Mouse (Mus musculus) heart, postnatal 10 days (tissue): ENCODE data around the gene Ifi44. TPM values are rescaled to one million over a fixed set of nuclear protein-coding genes. Genes with fewer than 3 reads are reported as not detected.

Experiments
- DNase-seq, 2 experiments: peaks; one replicate each; pipeline ENCODE4 v3.0.0; 2021
- intact Hi-C: fragments of 180-260 bp; cut with DNase I; formaldehyde crosslinking; loops from one replicate; pipeline ENCODE4 v1.15.1; 2025
- total RNA-seq, 2 experiments: library from RNA; stranded (reverse); gene quantifications; 2 replicates each; pipeline ENCODE4 v1.2.3; 2021

Ifi44 gene
- under 1 TPM; 0.12 to 0.22 TPM for total RNA-seq

GRCm38 (mm10) chr3:151749737-151750136 is at the start of gene Ifi44:
Gene Ifi44, minus strand, starts transcription at chr3:151749960.
- DNase-seq, result peak; percentile 5 to 7
- intact Hi-C loops, result no loop called here

GRCm38 (mm10) chr3:151788622-151789021 is 38.9 kb upstream of the Ifi44 start:
- no peak for DNase-seq
- intact Hi-C loops, result no loop called here

DNA sequence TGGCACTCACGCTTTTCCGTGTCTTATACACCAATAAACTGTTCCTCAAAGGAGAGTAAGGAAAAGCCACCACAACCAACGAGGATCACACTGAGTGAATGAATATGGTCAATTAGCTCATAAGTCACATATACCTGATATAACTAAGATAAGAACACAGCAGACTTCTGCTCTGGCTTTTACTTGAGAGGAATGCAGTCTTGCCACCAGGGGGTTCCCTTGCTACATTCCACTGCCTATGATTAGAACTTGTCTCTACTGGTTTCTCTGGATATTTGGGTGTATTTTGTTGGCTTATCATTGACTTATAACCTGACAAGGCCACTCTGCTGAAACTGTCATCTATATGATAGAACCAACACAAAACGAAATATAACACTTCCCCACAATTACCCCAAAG is 25.3 kb upstream of the Ifi44 start:
- intact Hi-C loops, result loop anchor here (2.0 kb wide), 1 partner anchor 314 kb away; no protein-coding TSS in a partner anchor
- peak; percentile 12 to 29 for DNase-seq

DNA sequence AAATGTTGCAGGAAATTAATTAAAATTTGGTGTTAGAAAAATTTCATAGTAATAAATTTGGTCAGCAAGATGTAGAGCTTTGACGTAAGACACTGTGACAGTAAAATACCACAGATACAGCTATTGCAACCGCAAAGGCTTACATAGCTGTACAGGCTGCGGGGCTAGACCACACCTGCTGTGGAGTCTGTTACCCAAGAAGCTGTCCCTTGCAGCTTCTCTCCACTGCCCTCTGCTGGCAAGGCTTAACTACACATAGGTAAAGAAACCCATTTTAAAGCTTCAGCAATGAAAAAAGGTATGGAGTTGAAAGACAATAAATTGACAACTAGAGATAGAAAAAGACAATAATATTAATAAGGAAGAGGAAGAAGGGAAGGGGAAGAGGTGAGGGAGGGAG is 21.3 kb upstream of the Ifi44 start:
- DNase-seq, result peak; percentile 36 to 47
- intact Hi-C loops, result loop anchor here (1.0 kb wide), 1 partner anchor 54 kb away; no protein-coding TSS in a partner anchor

DNA sequence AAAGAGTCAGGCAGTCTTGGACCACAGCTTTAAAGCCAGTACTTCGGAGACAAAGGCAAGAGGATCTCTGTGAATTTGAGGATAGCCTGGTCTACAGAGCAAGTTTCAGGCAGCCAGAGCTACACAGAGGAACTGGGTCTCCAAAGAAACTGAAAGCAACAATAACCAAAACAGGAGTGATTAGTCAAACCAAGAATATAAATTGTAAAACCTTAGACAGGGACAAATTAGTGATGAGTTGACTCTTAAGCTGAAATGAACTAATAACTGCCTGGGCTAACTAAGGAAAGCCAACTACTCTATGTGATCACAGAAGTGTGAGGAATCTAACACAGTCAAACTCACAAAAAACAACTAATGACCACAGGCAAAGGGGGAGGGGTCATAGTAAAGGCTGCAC is 1.2 kb downstream of the Ifi44 start:
- DNase-seq, result no peak
- intact Hi-C loops, result no loop called here

GRCm38 (mm10) chr3:151746058-151746457 is 3.7 kb downstream of the Ifi44 start:
- no peak for DNase-seq
- intact Hi-C loops, result no loop called here

- DNase-seq, result no peak
- intact Hi-C loops, result no loop called here
These were observed 7.5 kb downstream of the Ifi44 start for GRCm38 (mm10) chr3:151742223-151742622.

DNA sequence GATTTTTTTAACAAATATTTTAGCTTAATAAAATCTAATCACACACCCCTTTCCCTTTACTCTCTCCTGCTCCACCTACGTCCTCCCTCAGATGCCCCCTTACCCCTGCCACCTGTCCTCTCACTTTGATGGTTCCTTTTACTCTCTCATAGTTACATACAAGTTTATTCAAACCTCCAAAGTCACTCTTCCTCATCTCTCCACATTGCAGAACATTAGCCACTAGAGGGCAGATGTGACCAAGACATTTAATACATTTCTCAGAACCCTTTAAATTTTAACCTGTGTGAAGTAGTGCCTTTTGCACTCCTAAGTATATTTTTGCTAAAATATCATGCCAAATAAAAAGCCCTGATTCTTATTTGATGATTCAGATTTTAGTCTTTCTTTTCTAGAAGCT is 33.5 kb downstream of the Ifi44 start:
- intact Hi-C loops, result loop anchor here (2.0 kb wide), 1 partner anchor 377 kb away; no protein-coding TSS in a partner anchor

DNA sequence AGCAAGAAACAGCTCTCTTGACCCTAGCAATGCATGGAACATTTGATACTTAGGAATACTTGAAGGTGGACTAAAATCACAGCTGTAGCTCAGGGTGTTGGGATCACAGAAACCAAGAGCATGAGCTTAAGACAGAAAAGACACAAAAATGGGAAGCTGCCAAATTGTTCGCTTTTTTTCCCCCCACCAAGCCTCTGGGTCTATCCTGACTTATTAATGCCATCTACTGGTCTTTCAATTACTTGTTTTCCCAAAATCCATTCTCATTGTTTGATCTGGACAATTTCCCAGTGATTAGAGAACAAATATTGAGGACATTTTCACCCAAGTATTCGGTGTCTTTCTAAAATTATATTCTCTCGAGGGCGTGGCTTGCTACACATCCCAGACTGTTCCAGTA is 42.4 kb downstream of the Ifi44 start:
- DNase-seq, result no peak
- intact Hi-C loops, result no loop called here

More for the DNA sequence above, 33.5 kb downstream of the Ifi44 start:
- peak; percentile 19 to 53 for DNase-seq

Other genes starting within 250 kb of the Ifi44 start
- not detected for gene Ifi44l, start 12.9 kb upstream of the Ifi44 start, total RNA-seq
- 1 to 10 TPM in 1 of 2 experiments, under 1 TPM in 1; 0.92 to 1.6 TPM for gene Ptgfr, start 87.7 kb upstream of the Ifi44 start, total RNA-seq